Mouse (Mus musculus): Measurements from ENCODE around the gene Ccl2.
A peak's percentile ranks its signal among the peaks of the same experiment; 100 is the strongest.

The Ccl2 gene

DNA sequence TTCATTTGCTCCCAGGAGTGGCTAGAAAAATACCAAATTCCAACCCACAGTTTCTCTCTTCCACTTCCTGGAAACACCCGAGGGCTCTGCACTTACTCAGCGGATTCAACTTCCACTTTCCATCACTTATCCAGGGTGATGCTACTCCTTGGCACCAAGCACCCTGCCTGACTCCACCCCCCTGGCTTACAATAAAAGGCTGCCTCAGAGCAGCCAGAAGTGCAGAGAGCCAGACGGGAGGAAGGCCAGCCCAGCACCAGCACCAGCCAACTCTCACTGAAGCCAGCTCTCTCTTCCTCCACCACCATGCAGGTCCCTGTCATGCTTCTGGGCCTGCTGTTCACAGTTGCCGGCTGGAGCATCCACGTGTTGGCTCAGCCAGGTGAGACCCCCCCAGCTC is at the start of gene Ccl2:
TSS of gene Ccl2 (plus strand) at position 216 of the 400 bp plus-strand sequence.
- DNase-seq (ENCODE audit: low spot score in 2 of 2) = peak; percentile 63 to 70

DNA sequence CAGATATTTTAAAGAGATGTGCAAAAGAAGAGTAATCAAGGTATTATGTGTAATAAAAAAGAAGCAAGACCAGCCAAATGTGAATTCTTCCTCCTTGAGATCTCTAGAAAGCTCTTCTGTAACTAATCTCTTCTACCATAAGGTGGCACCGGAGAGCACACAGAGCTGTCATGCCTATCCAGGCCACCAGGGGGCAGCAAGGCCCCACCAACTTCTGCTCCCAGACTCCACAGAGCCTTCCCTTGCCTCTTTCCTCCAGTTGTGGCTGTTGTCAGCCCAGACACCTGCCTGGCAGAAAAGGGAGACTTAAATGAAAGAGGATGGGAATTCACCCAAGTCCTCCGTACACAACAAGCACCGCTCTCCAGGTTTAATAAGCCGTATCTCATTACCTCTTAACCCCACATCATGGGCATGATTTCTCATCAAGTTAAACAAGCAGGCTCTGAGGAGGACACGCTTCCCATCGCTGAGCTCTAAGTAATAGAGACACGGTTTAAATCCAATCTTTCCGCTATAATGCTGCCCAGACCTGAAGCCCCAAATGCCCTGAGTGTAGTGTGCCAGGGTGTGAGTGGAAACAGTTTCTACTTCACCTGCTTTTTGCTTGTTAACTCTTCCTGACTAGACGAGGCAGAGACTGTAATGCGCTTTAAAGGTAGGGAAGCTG is 39.1 kb upstream of the Ccl2 start:
- peak; percentile 60 to 68 for DNase-seq (ENCODE audit: low spot score in 2 of 2)

DNA sequence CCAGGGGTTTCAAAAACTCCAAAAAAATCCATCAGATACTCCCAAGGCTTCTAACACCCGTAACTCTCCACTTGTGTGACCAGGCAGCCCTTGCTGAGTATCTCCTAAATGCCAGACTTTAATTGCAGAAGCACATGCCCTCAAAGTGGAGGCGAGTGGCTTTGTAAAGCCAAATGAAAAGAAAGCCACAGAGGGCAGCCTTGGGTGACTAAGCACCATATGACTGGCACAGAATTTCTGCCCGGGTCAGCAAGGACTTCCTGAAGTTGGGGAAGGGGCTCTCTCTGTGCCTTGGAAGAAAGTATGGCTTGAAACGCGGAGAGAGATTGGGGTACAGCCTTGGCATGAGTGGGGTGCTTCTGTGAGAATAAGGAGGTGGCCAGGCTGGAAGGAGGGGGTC is 38.3 kb upstream of the Ccl2 start:
- DNase-seq (ENCODE audit: low spot score in 2 of 2) = no peak

DNA sequence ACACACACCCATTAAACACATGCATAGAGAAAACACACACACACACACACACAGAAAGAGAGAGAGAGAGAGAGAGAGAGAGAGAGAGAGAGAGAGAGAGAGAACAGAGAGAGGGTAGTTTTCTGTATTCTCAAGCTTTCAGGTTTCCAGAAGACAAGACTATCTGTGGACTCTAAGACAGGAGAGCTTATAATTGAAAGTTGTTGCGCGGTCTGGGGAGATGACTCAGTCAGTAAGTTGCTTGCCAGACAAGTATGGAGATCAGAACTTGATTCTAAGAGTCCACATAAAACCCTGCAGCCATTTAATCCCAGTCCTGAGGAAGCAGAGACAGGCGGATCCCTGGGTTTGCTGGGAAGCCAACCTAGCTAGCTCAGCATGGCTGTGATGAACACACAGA is 36.7 kb upstream of the Ccl2 start:
- no peak for DNase-seq (ENCODE audit: low spot score in 2 of 2)

DNA sequence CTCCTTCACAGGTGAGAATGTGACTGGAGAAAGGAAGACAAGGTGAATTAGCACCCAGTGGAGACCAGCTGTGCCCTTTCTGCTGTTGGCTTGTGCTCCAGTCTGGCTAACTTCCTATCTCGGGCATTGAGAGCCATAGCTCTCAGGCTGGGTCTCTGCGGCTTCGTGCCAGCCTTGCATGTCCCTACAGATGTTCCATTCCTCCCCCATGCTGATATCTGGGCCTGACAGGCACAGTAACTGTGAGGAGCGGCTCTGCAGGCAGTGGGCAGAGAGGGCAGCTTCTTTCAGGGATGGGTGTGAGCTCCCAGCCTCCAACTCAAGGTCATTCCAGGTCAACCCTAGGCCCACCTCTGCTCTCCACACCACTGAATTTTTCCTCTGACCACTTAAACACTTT is 35.9 kb upstream of the Ccl2 start:
- DNase-seq (ENCODE audit: low spot score in 2 of 2) = no peak

DNA sequence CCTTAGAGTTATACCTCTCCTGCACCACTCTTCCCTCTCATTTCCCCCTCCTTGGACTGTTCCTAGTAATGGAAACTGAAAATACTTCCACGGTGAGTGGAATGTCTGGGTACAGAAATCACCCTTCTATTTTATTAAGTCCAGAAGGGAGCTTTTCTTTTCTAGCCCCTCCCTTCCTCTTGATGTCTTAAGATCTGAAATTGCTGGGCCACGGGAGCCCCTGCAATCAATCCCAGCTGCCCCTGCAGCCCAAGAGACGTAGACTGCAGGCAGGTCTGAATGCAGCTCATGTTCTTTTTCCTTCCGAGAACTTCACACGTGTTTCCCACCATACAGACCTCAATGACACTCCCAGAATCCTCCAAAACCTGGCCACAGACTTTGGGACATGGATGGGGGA is 34.8 kb upstream of the Ccl2 start:
- DNase-seq (ENCODE audit: low spot score in 2 of 2) = no peak

DNA sequence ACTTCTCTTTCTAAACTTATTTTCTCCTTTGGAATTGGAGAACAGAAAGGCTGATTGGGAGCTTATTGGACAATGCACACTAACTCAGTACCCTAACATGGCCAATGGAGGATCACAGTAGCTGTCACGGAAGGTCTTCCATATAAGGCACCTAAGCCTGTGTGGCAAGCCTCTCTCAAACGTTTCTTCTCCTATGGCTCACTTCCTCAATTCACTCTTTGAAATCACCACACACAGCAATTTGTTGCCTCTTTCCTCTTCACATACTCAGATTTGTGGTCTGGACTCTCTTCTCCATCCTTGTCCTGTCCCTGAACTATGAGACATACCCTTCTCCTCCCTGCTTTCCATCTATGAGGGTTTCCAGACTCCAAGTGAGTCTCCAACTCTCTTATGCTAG is 30.6 kb upstream of the Ccl2 start:
- DNase-seq (ENCODE audit: low spot score in 2 of 2) = no peak

DNA sequence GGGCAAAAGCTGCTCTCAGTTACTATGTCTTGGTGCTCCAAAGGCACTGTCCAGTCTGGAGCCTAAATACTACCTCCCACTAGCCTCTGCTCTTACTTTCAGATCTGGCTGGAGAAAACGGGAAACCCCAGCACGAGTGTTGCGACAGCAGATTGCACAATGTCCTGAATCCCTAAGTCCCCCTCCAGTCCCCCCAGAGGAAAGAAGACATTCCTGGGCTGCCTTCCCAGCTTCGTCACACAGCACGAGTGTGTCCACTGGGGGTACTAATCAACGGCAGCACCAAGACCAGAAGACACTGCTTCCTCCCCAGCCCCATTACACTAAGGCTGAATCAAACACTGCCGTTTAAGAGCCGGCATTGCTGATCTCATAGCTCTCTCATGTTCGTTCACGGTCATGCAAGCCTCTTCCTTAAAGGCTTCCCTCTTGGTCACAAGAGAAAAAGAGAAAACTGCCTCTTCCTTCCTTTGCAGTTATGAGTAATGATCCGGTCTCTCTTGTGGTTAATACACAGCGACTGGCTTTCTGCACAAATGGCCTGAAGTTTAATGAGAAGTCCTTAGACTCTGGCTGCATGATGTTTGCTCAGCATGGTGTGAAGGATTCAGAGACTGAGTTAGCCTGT is 28.5 kb upstream of the Ccl2 start:
- peak; percentile 29 to 65 for DNase-seq (ENCODE audit: low spot score in 2 of 2)

DNA sequence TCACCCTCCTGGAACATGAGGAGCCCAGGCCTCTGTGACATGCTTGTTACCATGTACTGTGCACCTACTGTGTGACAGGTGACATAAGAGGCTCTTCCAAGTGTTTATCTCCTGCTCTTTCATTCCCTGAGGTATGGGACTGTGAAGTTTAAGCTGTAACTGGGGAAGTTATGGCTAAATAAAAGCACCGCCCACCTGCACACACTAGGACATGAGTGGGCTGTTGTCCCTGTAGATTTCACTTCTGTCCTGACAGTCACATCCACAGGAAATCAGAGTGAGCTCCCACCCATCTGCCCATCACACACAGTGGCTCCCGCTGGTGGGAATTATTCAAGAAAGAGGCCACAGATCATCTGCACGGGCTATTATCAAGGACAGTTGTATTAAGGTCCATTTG is 25.3 kb upstream of the Ccl2 start:
- no peak for DNase-seq (ENCODE audit: low spot score in 2 of 2)

DNA sequence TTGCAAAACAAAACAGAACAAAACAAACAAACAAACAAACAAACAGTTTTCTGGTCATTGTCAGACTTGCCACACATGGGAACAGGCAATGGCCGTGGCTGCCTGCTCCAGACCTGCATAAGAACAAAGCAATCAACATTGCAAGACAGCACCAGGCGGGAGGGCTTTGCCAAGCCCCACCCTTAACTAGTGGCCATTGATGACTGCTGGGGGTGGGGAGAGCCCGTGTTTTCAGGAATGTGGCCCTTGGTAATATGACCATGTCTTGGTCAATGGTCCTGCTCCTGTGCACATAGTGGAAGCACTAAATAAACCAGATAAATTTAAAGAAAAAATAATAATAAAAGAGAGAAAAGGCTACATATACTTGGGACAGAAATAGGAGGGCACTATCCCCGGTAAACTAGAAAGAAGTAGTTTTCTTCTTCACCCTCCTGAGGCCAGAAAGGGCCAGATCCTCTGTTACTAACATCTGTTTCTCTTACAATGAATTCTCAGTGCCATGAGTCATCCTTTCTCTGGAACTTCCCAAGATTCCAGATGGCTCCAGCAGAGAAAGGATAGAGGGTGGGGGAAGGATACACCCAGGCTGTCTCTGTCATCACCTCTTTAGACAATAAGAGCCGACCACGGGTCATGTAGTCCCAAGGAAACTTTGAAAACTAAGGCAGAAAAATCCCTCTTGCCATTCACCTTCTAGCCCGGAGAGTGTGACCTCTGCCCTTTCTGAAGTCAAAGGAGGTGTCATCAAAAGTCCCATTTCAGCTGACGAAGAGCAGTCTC is 23.8 kb upstream of the Ccl2 start:
- no peak for DNase-seq (ENCODE audit: low spot score in 2 of 2)

DNA sequence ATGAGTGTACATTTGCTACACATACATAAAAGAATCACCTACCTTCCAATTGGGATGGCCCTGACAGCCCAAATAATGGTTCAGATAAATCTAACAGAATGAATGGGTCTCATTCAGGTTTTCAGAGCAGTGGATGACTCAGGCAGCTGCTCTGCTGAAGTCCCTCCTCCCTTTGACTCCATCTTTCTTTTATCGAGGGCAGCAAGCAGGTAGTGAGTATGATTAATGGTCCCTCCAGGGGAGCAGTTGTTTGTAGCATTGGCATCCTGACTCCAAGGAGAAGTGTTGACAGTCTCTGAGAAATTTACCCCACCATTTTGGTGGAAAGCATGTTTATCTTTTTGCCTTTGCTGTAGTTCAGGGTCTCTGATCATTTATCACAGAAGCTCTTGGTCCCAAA is 21.6 kb upstream of the Ccl2 start:
- DNase-seq (ENCODE audit: low spot score in 2 of 2) = no peak

DNA sequence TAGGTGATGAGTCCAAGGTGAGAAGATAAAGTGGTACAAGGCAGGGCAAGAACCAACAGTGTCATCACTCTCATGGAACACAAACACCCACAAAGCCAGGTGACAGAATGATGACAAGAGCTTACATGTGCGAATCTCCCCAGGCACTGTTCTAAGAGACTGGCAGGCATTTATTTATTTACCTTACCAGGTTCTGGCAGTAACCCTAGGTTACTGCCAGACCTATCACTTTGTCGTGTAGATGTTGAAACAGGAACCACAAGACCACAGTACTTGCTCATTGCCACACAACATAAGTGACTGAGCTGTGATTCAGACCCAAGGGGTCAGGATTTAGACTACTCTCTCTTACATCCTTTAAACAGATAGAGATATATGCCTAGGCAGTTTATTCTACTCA is 20.3 kb upstream of the Ccl2 start:
- no peak for DNase-seq (ENCODE audit: low spot score in 2 of 2)

DNA sequence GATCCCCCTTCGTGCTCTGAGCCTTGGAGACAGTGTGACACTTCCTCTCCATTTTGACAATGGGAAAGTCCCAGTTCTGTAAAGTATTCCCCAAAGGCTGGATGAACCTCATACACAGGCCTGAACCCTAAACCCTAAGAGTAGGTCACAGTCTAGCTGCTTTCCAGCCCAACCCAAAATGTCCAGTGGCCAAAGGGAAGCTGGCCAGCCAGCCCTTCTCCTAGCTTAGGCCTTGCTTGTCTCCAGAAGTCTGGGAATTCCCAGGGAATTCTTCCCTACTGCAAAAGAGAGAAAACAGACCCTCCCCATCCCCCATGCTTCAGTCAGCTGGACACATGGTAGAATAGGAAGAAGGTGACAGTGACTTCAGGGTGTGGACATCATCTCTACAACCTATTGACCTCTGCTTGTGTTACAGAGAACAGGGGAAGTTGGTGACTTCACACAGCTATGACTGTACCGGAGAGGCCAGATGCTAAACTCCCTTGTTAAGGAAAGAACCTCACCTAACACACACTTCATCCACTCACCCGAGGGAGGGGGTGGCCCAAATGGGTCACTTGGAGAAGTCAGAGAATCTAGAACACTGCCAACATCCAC is 19.1 kb upstream of the Ccl2 start:
- DNase-seq (ENCODE audit: low spot score in 2 of 2) = no peak

DNA sequence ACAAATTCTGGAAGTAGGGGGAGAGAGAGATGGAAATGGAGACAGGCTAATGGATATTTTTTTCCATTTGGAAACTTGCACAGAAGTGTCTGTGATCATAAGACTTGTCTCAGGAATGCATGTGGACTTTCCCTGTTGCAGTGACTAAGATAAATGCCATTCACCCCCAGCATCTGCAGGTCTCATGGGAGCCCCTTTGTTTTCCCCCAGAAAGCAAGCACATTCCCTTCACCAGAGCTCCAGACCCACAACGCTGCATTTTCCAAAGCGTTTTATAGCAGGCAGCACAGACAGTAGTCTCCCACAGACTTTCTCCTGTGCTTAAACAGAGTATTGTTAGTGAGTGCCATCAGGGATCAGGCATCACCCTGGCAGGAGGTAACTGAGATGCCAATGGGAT is 16.0 kb upstream of the Ccl2 start:
- no peak for DNase-seq (ENCODE audit: low spot score in 2 of 2)

DNA sequence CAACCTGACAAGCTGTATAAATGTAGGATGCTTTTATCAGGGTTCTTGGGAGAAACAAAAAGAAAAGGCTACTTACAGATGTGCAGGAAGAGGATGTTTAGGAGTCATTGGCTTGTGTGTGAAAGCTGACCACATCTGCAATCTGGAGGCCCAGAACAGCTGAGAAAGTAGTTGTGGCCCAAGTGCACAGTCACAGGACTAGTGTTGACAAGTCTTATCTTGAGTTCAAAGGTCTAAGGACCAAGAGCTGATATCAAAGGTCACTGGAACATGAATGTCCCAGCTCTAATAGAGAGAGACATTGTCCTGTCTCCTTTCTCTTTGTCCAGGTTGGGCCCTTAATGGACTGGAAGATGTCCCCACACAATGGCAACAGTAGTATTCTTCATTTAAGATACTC is 15.6 kb upstream of the Ccl2 start:
- no peak for DNase-seq (ENCODE audit: low spot score in 2 of 2)

DNA sequence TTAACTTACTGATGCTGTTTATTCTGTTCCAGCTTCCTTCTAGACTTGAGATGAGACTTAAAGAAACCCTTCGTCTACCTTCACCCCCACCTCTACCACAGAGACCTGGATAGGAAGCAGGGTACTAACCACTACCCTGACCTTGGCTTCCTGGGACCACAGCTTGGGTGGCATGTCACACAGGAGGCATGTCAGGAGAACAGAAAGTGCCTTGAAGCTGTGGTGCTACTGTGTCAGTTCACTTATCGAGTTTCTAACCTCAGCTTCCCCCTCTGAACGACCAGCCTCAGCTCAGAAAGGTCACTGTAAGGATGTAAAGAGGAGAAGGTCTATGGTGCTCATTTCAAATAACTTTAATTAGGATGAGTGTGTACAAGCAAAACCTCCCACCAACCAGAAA is 14.0 kb upstream of the Ccl2 start:
- no peak for DNase-seq (ENCODE audit: low spot score in 2 of 2)

DNA sequence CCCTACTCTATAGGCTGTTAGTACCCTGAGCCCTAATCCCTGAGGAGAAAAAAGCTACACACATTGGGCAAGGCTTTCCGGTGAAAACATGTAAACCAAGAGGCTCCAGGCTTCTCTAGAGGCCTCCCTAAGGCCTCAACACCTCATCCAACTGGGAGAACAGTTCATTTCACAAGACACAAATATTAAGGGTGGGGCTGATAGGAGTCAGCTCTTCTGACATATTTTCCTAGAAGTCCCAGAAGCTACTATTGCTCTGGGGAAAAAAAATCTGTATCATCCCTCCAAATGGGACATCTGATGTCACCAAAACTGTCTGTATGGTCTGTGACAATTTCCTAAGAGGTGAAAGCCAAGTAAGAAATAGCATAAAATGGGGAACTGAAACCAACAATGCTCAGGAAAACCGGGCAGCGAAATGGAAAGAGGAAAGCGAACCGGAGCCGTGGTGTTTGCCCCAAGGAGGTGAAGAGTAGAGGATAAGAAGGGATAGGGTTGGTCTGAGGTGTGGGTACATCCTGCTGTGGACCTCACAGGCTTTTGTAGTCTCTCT is 12.8 kb upstream of the Ccl2 start:
- no peak for DNase-seq (ENCODE audit: low spot score in 2 of 2)

DNA sequence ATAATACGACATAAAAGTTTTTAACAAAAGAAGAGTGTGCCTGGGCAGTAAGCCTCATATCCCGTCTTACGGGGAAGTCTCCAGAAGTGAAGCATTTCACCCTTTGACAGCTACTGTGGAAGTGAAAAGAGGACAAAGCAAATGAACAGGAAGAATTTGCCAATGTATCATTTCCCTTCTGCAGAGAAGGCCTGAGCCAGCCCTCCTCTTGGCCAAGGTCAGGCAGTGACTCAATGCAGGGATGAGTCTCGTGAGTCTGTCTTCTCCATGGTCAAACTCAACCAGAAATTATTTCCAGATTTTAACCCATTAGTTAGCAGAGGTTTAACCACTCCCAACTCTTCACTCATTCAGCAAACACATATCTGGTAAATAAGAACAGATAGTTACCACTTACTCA is 11.6 kb upstream of the Ccl2 start:
- DNase-seq (ENCODE audit: low spot score in 2 of 2) = no peak

DNA sequence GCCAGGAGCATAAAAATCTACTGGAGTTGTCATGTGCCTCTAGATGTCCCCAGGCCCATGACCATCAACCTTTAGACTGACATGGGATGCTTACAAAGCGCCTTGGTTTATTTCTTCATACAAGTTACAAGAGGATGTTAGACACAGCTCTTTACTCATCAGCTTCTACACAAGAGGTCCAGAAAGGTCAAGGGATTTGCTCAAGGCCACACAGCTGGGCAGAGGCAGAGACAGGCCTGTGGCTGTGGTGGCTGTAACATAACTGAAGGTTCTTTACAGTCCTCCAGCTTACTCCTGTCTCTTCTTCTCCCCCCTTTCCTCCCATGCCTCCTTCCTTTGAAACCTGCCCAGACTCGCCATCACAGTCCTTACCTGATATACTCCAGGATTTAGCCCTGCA is 5.2 kb upstream of the Ccl2 start:
- no peak for DNase-seq (ENCODE audit: low spot score in 2 of 2)

DNA sequence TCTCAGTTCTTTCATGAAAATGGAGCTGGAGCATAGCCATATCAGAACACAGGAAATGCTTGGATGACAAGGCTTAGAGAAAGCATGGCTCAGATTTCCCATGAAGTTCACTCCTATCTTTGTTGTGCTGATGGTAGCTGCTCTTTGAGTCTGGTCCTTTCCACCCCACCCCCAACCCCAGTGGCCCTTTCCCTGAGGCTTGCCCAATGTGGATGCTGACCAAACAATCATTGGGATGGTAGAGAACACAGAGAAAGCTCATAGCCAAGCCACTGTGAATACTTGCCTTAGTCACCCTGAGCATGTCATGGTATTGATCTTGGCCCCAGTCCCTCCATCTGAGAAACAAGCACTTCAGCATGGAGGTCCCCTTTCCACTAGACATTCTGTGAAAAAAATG is 3.2 kb upstream of the Ccl2 start:
- no peak for DNase-seq (ENCODE audit: low spot score in 2 of 2)

DNA sequence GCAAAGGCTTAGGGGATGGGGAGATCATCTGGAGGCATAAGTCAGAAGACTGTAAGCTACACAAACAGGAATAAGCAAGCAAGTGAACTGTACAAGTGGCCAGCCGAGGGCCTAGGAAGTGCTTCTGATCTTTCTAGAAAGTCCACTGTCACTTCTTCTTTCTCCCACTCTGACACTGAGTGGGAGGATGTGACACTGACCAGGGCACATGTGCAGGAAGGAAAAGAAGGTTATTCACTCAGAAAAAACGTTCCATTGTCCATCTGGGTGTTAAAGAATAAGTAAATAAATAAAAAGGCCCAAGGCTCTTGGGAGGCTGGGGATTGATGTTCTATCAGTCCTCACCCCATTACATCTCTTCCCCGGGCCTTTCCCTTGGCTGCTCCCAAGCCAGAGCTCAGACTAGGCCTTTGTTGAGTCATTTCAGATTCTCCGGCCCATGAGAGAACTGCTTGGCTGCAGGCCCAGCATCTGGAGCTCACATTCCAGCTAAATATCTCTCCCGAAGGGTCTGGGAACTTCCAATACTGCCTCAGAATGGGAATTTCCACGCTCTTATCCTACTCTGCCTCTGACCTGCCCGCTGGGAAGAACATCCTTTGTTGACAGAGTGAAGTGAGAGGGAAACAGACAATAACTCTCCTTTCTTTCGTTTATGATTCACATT is 2.6 kb upstream of the Ccl2 start:
- peak; percentile 68 to 79 for DNase-seq (ENCODE audit: low spot score in 2 of 2)

DNA sequence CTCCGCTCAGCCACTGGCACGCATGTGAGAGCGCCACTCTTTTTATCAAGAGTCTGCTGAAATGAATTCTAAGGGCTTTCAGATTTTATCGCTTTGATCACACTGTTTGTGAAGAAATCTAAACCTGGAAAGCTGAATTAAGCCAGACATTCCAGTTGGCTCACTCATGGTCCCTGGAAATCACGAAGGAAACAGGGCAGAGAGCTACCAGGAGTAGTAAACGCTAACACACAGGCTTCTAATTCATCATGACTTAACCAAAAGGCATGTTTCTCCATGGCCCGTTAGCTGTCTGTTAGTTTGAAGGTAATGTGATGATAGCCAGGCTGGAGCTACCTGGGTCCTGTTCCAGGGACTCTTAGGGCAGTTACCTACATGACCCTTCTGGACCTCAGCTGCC is 925 bp upstream of the Ccl2 start:
- DNase-seq (ENCODE audit: low spot score in 2 of 2) = no peak
